Mouse (Mus musculus): ENCODE data around the gene Setd2. TPM values are rescaled to one million over a fixed set of nuclear protein-coding genes. Genes with fewer than 3 reads are reported as not detected.

The Setd2 gene
- polyA plus RNA-seq, 1 experiment: 11.6 TPM

DNA sequence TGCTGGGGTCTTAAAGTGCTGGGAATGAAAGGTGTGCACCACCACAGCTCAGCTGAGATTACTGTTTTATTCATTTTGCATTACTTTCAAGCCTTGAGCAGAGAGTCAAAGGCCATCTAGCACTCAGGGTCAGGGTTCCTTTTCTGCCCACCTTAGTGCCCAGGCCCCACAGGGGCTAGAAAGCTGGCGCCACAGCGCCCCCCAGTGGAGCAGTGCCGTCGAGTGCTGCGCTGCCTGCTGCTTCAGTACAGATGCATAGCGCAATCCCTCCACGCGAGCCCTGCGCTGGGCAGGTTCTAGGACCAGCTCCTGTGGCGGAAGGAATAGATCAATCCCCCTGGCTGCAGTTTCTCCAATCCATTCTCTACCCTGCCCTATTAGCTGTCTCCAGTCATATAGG is 98.8 kb downstream of the Setd2 start:
- H3K4me3 ChIP-seq: no peak overlapping the region
- H3K36me3 ChIP-seq (ENCODE audit: control insufficient read depth, insufficient read depth): no peaks in the 10 kb centered on the region
- no peaks in the 10 kb centered on the region for H3K79me2 ChIP-seq (ENCODE audit: control insufficient read depth, insufficient read depth)
- no peak for TF ChIP-seq POLR2A (IDR thresholded peaks at IDR 0.05; ENCODE audit: insufficient read length, low read depth)
- no peak for TF ChIP-seq MYOD1 (IDR thresholded peaks at IDR 0.05; ENCODE audit: control insufficient read depth in 1 of 3, insufficient read length in 2 of 3, low read depth in 2 of 3)
- TF ChIP-seq REST (IDR thresholded peaks at IDR 0.05; ENCODE audit: insufficient read depth, insufficient read length): no peak
- no peak for TF ChIP-seq POLR2AphosphoS2 (IDR thresholded peaks at IDR 0.05; ENCODE audit: insufficient read length, low read depth)
- TF ChIP-seq USF1 (IDR thresholded peaks at IDR 0.05; ENCODE audit: low read depth): no peak
- TF ChIP-seq MYOG (IDR thresholded peaks at IDR 0.05; ENCODE audit: control insufficient read depth in 1 of 3, insufficient read depth in 1 of 3, insufficient read length in 2 of 3, low read depth in 2 of 3): no peak
- TF ChIP-seq CEBPB (IDR thresholded peaks at IDR 0.05; ENCODE audit: insufficient read depth, poor library complexity, severe bottlenecking): no peak
- no peak for TF ChIP-seq E2F4 (IDR thresholded peaks at IDR 0.05; ENCODE audit: insufficient read depth)
- no peak for TF ChIP-seq MAX (IDR thresholded peaks at IDR 0.05; ENCODE audit: low read depth)
- no peak for TF ChIP-seq SRF (IDR thresholded peaks at IDR 0.05; ENCODE audit: control insufficient read depth, insufficient read length, low read depth)
- no peak for TF ChIP-seq TCF12 (IDR thresholded peaks at IDR 0.05; ENCODE audit: insufficient read depth, poor library complexity, severe bottlenecking)
- no peak for TF ChIP-seq TCF3 (IDR thresholded peaks at IDR 0.05; ENCODE audit: insufficient read length, low read depth)
- no peak overlapping the region for H3K4me2 ChIP-seq (ENCODE audit: low read depth)
- H3K27me3 ChIP-seq (ENCODE audit: control insufficient read depth, insufficient read depth, insufficient read length): no peaks in the 10 kb centered on the region
- H3ac ChIP-seq (ENCODE audit: control insufficient read depth, insufficient read length): no peak overlapping the region

DNA sequence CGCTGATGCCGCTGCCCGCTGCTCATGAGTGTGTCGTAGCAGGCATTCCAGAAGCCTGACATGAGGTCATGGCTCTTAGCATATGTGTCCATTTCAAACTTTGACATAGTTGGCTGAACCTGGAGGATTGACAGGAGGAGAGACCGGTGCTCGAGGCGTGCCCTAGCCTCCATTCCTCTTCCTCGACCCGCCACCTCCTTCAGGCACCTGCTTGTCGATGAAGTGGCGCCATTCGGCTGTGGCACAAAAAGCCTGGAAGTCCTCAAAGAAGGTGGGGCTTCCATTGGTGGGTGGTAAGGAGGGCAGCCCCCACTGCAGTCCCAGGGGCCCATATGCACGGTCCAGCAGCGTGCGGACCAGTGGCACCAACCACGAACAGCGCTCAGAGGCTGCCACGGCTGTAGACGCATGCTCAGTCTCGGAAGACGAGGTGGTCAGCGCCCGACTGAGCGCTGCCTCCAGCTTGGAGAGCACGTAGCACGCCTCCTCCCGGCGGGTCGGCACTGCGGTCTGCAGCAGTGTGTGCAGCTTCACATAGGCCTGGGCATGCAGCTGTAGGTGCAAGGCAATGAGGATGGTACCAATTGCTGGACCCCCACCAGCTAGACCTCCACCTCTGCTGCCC is 99.4 kb downstream of the Setd2 start:
- H3K79me2 ChIP-seq (ENCODE audit: control insufficient read depth, insufficient read depth): no peaks in the 10 kb centered on the region
- H3K4me3 ChIP-seq: no peak overlapping the region
- no peak overlapping the region for H3K4me2 ChIP-seq (ENCODE audit: low read depth)
- no peaks in the 10 kb centered on the region for H3K27me3 ChIP-seq (ENCODE audit: control insufficient read depth, insufficient read depth, insufficient read length)
- no peaks in the 10 kb centered on the region for H3K36me3 ChIP-seq (ENCODE audit: control insufficient read depth, insufficient read depth)
- no peak overlapping the region for H3ac ChIP-seq (ENCODE audit: control insufficient read depth, insufficient read length)
- TF ChIP-seq REST (IDR thresholded peaks at IDR 0.05; ENCODE audit: insufficient read depth, insufficient read length): no peak

DNA sequence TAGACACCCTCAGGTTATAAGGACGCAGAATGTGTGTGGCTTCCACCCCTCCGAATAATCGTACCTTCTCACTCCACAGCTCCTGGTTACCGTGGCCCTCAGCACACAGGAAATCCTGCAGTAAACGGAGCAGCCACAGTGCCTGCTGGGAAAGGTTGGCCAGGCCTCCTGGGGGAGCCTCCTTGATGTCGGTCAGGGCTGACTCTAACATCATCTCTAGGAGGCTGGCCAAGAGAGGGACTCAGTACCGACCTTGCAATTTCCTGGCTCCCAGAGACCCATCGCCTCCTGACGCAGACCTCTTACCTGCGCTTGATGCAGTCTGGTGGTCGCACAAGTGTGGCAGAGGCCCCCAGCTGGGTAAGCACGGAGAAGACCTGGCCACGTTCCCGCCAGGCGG is 100.3 kb downstream of the Setd2 start:
- H3K27me3 ChIP-seq (ENCODE audit: control insufficient read depth, insufficient read depth, insufficient read length): no peaks in the 10 kb centered on the region
- H3K36me3 ChIP-seq (ENCODE audit: control insufficient read depth, insufficient read depth): no peaks in the 10 kb centered on the region

DNA sequence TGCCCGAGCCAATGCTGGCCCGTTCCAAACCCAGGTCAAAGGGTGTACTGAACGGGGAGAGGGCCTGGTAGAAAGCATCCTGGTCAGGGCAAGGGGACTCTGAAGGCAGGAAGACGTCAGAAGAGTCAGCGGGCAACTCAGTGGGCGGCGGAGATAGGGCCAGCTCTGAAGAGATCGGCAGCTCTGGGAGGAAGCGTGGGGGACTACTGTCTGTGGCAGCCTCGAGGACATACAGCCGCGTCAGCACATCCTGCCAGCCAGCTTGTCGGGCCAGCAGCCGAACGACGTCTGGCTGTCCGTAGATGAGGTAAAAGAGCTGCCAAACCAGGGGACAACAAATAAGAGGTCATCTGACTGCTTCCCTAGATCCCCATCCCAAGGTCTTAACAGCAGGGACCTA is 101.5 kb downstream of the Setd2 start:
- H3K27me3 ChIP-seq (ENCODE audit: control insufficient read depth, insufficient read depth, insufficient read length): no peaks in the 10 kb centered on the region
- no peak overlapping the region for H3ac ChIP-seq (ENCODE audit: control insufficient read depth, insufficient read length)
- no peaks in the 10 kb centered on the region for H3K79me2 ChIP-seq (ENCODE audit: control insufficient read depth, insufficient read depth)
- H3K4me2 ChIP-seq (ENCODE audit: low read depth): no peak overlapping the region
- H3K36me3 ChIP-seq (ENCODE audit: control insufficient read depth, insufficient read depth): no peaks in the 10 kb centered on the region
- no peak for TF ChIP-seq POLR2AphosphoS2 (IDR thresholded peaks at IDR 0.05; ENCODE audit: insufficient read length, low read depth)
- no peak for TF ChIP-seq E2F4 (IDR thresholded peaks at IDR 0.05; ENCODE audit: insufficient read depth)
- no peak for TF ChIP-seq USF1 (IDR thresholded peaks at IDR 0.05; ENCODE audit: low read depth)
- TF ChIP-seq TCF3 (IDR thresholded peaks at IDR 0.05; ENCODE audit: insufficient read length, low read depth): no peak
- no peak for TF ChIP-seq TCF12 (IDR thresholded peaks at IDR 0.05; ENCODE audit: insufficient read depth, poor library complexity, severe bottlenecking)
- no peak for TF ChIP-seq SRF (IDR thresholded peaks at IDR 0.05; ENCODE audit: control insufficient read depth, insufficient read length, low read depth)
- TF ChIP-seq CEBPB (IDR thresholded peaks at IDR 0.05; ENCODE audit: insufficient read depth, poor library complexity, severe bottlenecking): no peak
- TF ChIP-seq MYOD1 (IDR thresholded peaks at IDR 0.05; ENCODE audit: control insufficient read depth in 1 of 3, insufficient read length in 2 of 3, low read depth in 2 of 3): no peak
- TF ChIP-seq REST (IDR thresholded peaks at IDR 0.05; ENCODE audit: insufficient read depth, insufficient read length): no peak
- no peak for TF ChIP-seq POLR2A (IDR thresholded peaks at IDR 0.05; ENCODE audit: insufficient read length, low read depth)
- no peak for TF ChIP-seq MAX (IDR thresholded peaks at IDR 0.05; ENCODE audit: low read depth)
- no peak for TF ChIP-seq MYOG (IDR thresholded peaks at IDR 0.05; ENCODE audit: control insufficient read depth in 1 of 3, insufficient read depth in 1 of 3, insufficient read length in 2 of 3, low read depth in 2 of 3)
- H3K4me3 ChIP-seq: no peak overlapping the region

More for the DNA sequence above, 100.3 kb downstream of the Setd2 start:
- Histone ChIP-seq H3ac (ENCODE audit: control insufficient read depth, insufficient read length) (no peak overlapping the region), H3K4me3 (no peak overlapping the region), H3K4me2 (ENCODE audit: low read depth) (no peak overlapping the region), H3K79me2 (ENCODE audit: control insufficient read depth, insufficient read depth) (no peaks in the 10 kb centered on the region)
- TF ChIP-seq POLR2AphosphoS2 (IDR thresholded peaks at IDR 0.05; ENCODE audit: insufficient read length, low read depth): no peak
- no peak for TF ChIP-seq REST (IDR thresholded peaks at IDR 0.05; ENCODE audit: insufficient read depth, insufficient read length)
- TF ChIP-seq MAX (IDR thresholded peaks at IDR 0.05; ENCODE audit: low read depth): no peak
- TF ChIP-seq POLR2A (IDR thresholded peaks at IDR 0.05; ENCODE audit: insufficient read length, low read depth): no peak
- no peak for TF ChIP-seq USF1 (IDR thresholded peaks at IDR 0.05; ENCODE audit: low read depth)
- no peak for TF ChIP-seq E2F4 (IDR thresholded peaks at IDR 0.05; ENCODE audit: insufficient read depth)
- TF ChIP-seq TCF3 (IDR thresholded peaks at IDR 0.05; ENCODE audit: insufficient read length, low read depth): no peak
- TF ChIP-seq TCF12 (IDR thresholded peaks at IDR 0.05; ENCODE audit: insufficient read depth, poor library complexity, severe bottlenecking): no peak
- TF ChIP-seq CEBPB (IDR thresholded peaks at IDR 0.05; ENCODE audit: insufficient read depth, poor library complexity, severe bottlenecking): no peak

DNA sequence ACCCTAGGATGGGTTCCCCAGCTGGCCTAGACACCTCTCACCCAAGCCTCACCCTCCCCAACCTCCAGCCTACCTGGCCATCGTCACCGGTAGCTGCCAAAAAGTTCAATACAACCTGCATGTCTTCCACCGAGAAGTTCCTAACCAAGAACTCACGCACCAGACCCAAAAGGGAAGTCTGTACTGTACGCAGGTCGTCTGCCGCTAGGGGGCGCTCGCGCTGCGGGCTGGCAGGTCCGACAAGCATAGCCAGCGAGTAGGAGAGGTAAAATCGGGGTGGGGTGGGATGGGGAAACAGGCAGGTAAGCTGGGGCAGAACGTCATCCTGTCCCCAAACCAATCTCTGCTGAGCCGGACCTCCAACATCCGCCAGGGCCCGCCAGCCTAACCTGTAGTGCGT is 102.8 kb downstream of the Setd2 start:
- no peaks in the 10 kb centered on the region for H3K27me3 ChIP-seq (ENCODE audit: control insufficient read depth, insufficient read depth, insufficient read length)
- H3ac ChIP-seq (ENCODE audit: control insufficient read depth, insufficient read length): no peak overlapping the region
- no peaks in the 10 kb centered on the region for H3K79me2 ChIP-seq (ENCODE audit: control insufficient read depth, insufficient read depth)
- no peak overlapping the region for H3K4me2 ChIP-seq (ENCODE audit: low read depth)
- H3K36me3 ChIP-seq (ENCODE audit: control insufficient read depth, insufficient read depth): no peaks in the 10 kb centered on the region
- no peak for TF ChIP-seq MAX (IDR thresholded peaks at IDR 0.05; ENCODE audit: low read depth)
- TF ChIP-seq TCF3 (IDR thresholded peaks at IDR 0.05; ENCODE audit: insufficient read length, low read depth): no peak
- TF ChIP-seq MYOD1 (IDR thresholded peaks at IDR 0.05; ENCODE audit: control insufficient read depth in 1 of 3, insufficient read length in 2 of 3, low read depth in 2 of 3): no peak
- TF ChIP-seq TCF12 (IDR thresholded peaks at IDR 0.05; ENCODE audit: insufficient read depth, poor library complexity, severe bottlenecking): no peak
- no peak for TF ChIP-seq SRF (IDR thresholded peaks at IDR 0.05; ENCODE audit: control insufficient read depth, insufficient read length, low read depth)
- TF ChIP-seq CEBPB (IDR thresholded peaks at IDR 0.05; ENCODE audit: insufficient read depth, poor library complexity, severe bottlenecking): no peak
- TF ChIP-seq MYOG (IDR thresholded peaks at IDR 0.05; ENCODE audit: control insufficient read depth in 1 of 3, insufficient read depth in 1 of 3, insufficient read length in 2 of 3, low read depth in 2 of 3): no peak
- no peak for TF ChIP-seq REST (IDR thresholded peaks at IDR 0.05; ENCODE audit: insufficient read depth, insufficient read length)
- no peak for TF ChIP-seq E2F4 (IDR thresholded peaks at IDR 0.05; ENCODE audit: insufficient read depth)
- TF ChIP-seq USF1 (IDR thresholded peaks at IDR 0.05; ENCODE audit: low read depth): no peak
- no peak for TF ChIP-seq POLR2AphosphoS2 (IDR thresholded peaks at IDR 0.05; ENCODE audit: insufficient read length, low read depth)
- TF ChIP-seq POLR2A (IDR thresholded peaks at IDR 0.05; ENCODE audit: insufficient read length, low read depth): no peak
- no peak overlapping the region for H3K4me3 ChIP-seq
